Mouse (Mus musculus): ENCODE results near the gene Abhd16b. TPM values are rescaled to one million over a fixed set of nuclear protein-coding genes. Genes with fewer than 3 reads are reported as not detected.

Gene Abhd16b
- polyA plus RNA-seq, 1 experiment from 2014 or later: 0.09 TPM

- Histone ChIP-seq H3K27me3 (ENCODE audit: control insufficient read depth, insufficient read depth, low read length) (no peaks in the 10 kb centered on the region), H3K9ac (ENCODE audit: low read depth, low read length) (no peak overlapping the region), H3K4me3 (ENCODE audit: low read depth, low read length) (no peak overlapping the region), H3K4me1 (replicated peaks; ENCODE audit: control insufficient read depth, insufficient read depth, low read length) (no peaks in the 10 kb centered on the region), H3K27ac (ENCODE audit: low read depth, low read length) (no peak overlapping the region), H3K36me3 (ENCODE audit: control insufficient read depth, insufficient read depth, low read length) (no peaks in the 10 kb centered on the region), H3K9me3 (ENCODE audit: control insufficient read depth, low read length) (no peaks in the 10 kb centered on the region), H3K4me2 (replicated peaks; ENCODE audit: low read depth, low read length) (no peak overlapping the region)
- 84% methylated on average over 1 of the region's 1 CpGs for WGBS
- ATAC-seq (ENCODE audit: low FRiP score) (no peak), DNase-seq (ENCODE audit: low spot score) (no peak)
These were observed 31.4 kb upstream of the Abhd16b start for GRCm38 (mm10) chr2:181461536-181462100.

- Histone ChIP-seq H3K27me3 (ENCODE audit: control insufficient read depth, insufficient read depth, low read length) (no peaks in the 10 kb centered on the region), H3K4me3 (ENCODE audit: low read depth, low read length) (no peak overlapping the region), H3K27ac (ENCODE audit: low read depth, low read length) (no peak overlapping the region), H3K36me3 (ENCODE audit: control insufficient read depth, insufficient read depth, low read length) (no peaks in the 10 kb centered on the region), H3K9ac (ENCODE audit: low read depth, low read length) (no peak overlapping the region), H3K4me1 (replicated peaks; ENCODE audit: control insufficient read depth, insufficient read depth, low read length) (no peaks in the 10 kb centered on the region), H3K4me2 (replicated peaks; ENCODE audit: low read depth, low read length) (no peak overlapping the region), H3K9me3 (ENCODE audit: control insufficient read depth, low read length) (no peaks in the 10 kb centered on the region)
- no peak for ATAC-seq (ENCODE audit: low FRiP score)
- DNase-seq (ENCODE audit: low spot score): no peak
- 71% methylated on average over 1 of the region's 1 CpGs for WGBS
These were observed 30.4 kb upstream of the Abhd16b start for GRCm38 (mm10) chr2:181462604-181463003.

- H3K9ac ChIP-seq (ENCODE audit: low read depth, low read length): no peak overlapping the region
- no peaks in the 10 kb centered on the region for H3K4me1 ChIP-seq (replicated peaks; ENCODE audit: control insufficient read depth, insufficient read depth, low read length)
- ATAC-seq (ENCODE audit: low FRiP score) (no peak), DNase-seq (ENCODE audit: low spot score) (peak; percentile 50)
- no peak overlapping the region for H3K4me3 ChIP-seq (ENCODE audit: low read depth, low read length)
- 46% methylated on average over 7 of the region's 7 CpGs for WGBS
- no peak overlapping the region for H3K27ac ChIP-seq (ENCODE audit: low read depth, low read length)
- no peaks in the 10 kb centered on the region for H3K9me3 ChIP-seq (ENCODE audit: control insufficient read depth, low read length)
- no peak overlapping the region for H3K4me2 ChIP-seq (replicated peaks; ENCODE audit: low read depth, low read length)
- no peaks in the 10 kb centered on the region for H3K36me3 ChIP-seq (ENCODE audit: control insufficient read depth, insufficient read depth, low read length)
- no peaks in the 10 kb centered on the region for H3K27me3 ChIP-seq (ENCODE audit: control insufficient read depth, insufficient read depth, low read length)
These were observed 29.8 kb upstream of the Abhd16b start for GRCm38 (mm10) chr2:181463008-181463738.

GRCm38 (mm10) chr2:181465423-181465822, 27.6 kb upstream of the Abhd16b start:
- no peak overlapping the region for H3K9ac ChIP-seq (ENCODE audit: low read depth, low read length)
- ATAC-seq (ENCODE audit: low FRiP score) (no peak), DNase-seq (ENCODE audit: low spot score) (no peak)
- H3K27me3 ChIP-seq (ENCODE audit: control insufficient read depth, insufficient read depth, low read length): no peaks in the 10 kb centered on the region
- H3K9me3 ChIP-seq (ENCODE audit: control insufficient read depth, low read length): no peaks in the 10 kb centered on the region
- H3K4me2 ChIP-seq (replicated peaks; ENCODE audit: low read depth, low read length): no peak overlapping the region
- H3K4me1 ChIP-seq (replicated peaks; ENCODE audit: control insufficient read depth, insufficient read depth, low read length): no peaks in the 10 kb centered on the region
- H3K27ac ChIP-seq (ENCODE audit: low read depth, low read length): no peak overlapping the region
- 60% methylated on average over 3 of the region's 3 CpGs for WGBS
- no peaks in the 10 kb centered on the region for H3K36me3 ChIP-seq (ENCODE audit: control insufficient read depth, insufficient read depth, low read length)
- H3K4me3 ChIP-seq (ENCODE audit: low read depth, low read length): no peak overlapping the region

GRCm38 (mm10) chr2:181470285-181470684, 22.7 kb upstream of the Abhd16b start:
- ATAC-seq (ENCODE audit: low FRiP score) (no peak), DNase-seq (ENCODE audit: low spot score) (no peak)
- Histone ChIP-seq H3K9ac (ENCODE audit: low read depth, low read length) (no peak overlapping the region), H3K4me1 (replicated peaks; ENCODE audit: control insufficient read depth, insufficient read depth, low read length) (no peaks in the 10 kb centered on the region), H3K4me2 (replicated peaks; ENCODE audit: low read depth, low read length) (no peak overlapping the region), H3K36me3 (ENCODE audit: control insufficient read depth, insufficient read depth, low read length) (no peaks in the 10 kb centered on the region), H3K9me3 (ENCODE audit: control insufficient read depth, low read length) (no peaks in the 10 kb centered on the region), H3K4me3 (ENCODE audit: low read depth, low read length) (no peak overlapping the region), H3K27me3 (ENCODE audit: control insufficient read depth, insufficient read depth, low read length) (no peaks in the 10 kb centered on the region), H3K27ac (ENCODE audit: low read depth, low read length) (no peak overlapping the region)
- 53% methylated on average over 2 of the region's 2 CpGs for WGBS

GRCm38 (mm10) chr2:181471246-181471645, 21.8 kb upstream of the Abhd16b start:
- ATAC-seq (ENCODE audit: low FRiP score) (no peak), DNase-seq (ENCODE audit: low spot score) (no peak)
- Histone ChIP-seq H3K4me3 (ENCODE audit: low read depth, low read length) (no peak overlapping the region), H3K4me2 (replicated peaks; ENCODE audit: low read depth, low read length) (no peak overlapping the region), H3K4me1 (replicated peaks; ENCODE audit: control insufficient read depth, insufficient read depth, low read length) (no peaks in the 10 kb centered on the region), H3K27me3 (ENCODE audit: control insufficient read depth, insufficient read depth, low read length) (no peaks in the 10 kb centered on the region), H3K9ac (ENCODE audit: low read depth, low read length) (no peak overlapping the region), H3K27ac (ENCODE audit: low read depth, low read length) (no peak overlapping the region), H3K9me3 (ENCODE audit: control insufficient read depth, low read length) (no peaks in the 10 kb centered on the region), H3K36me3 (ENCODE audit: control insufficient read depth, insufficient read depth, low read length) (no peaks in the 10 kb centered on the region)
- 79% methylated on average over 5 of the region's 5 CpGs for WGBS

GRCm38 (mm10) chr2:181472256-181472827, 20.7 kb upstream of the Abhd16b start:
- H3K9me3 ChIP-seq (ENCODE audit: control insufficient read depth, low read length): no peaks in the 10 kb centered on the region
- ATAC-seq (ENCODE audit: low FRiP score) (no peak), DNase-seq (ENCODE audit: low spot score) (no peak)
- H3K4me3 ChIP-seq (ENCODE audit: low read depth, low read length): no peak overlapping the region
- no peak overlapping the region for H3K27ac ChIP-seq (ENCODE audit: low read depth, low read length)
- H3K4me1 ChIP-seq (replicated peaks; ENCODE audit: control insufficient read depth, insufficient read depth, low read length): no peaks in the 10 kb centered on the region
- H3K36me3 ChIP-seq (ENCODE audit: control insufficient read depth, insufficient read depth, low read length): no peaks in the 10 kb centered on the region
- H3K4me2 ChIP-seq (replicated peaks; ENCODE audit: low read depth, low read length): no peak overlapping the region
- H3K9ac ChIP-seq (ENCODE audit: low read depth, low read length): no peak overlapping the region
- H3K27me3 ChIP-seq (ENCODE audit: control insufficient read depth, insufficient read depth, low read length): no peaks in the 10 kb centered on the region
- WGBS: 65% methylated on average over 1 of the region's 1 CpGs

GRCm38 (mm10) chr2:181483120-181483519, 9.9 kb upstream of the Abhd16b start:
- WGBS: 64% methylated on average over 2 of the region's 2 CpGs
- Histone ChIP-seq H3K27ac (ENCODE audit: low read depth, low read length) (no peak overlapping the region), H3K4me3 (ENCODE audit: low read depth, low read length) (no peak overlapping the region), H3K27me3 (ENCODE audit: control insufficient read depth, insufficient read depth, low read length) (no peaks in the 10 kb centered on the region), H3K9ac (ENCODE audit: low read depth, low read length) (no peak overlapping the region), H3K4me1 (replicated peaks; ENCODE audit: control insufficient read depth, insufficient read depth, low read length) (peaks cover 2% of the 10 kb centered on the region; the same call in 1 of the 2 replicates), H3K36me3 (ENCODE audit: control insufficient read depth, insufficient read depth, low read length) (no peaks in the 10 kb centered on the region), H3K4me2 (replicated peaks; ENCODE audit: low read depth, low read length) (no peak overlapping the region), H3K9me3 (ENCODE audit: control insufficient read depth, low read length) (no peaks in the 10 kb centered on the region)
- ATAC-seq (ENCODE audit: low FRiP score) (no peak), DNase-seq (ENCODE audit: low spot score) (no peak)
